1 mouse cellular context compared by ENCODE assay signal in genomic region chr3:116748391-116749170, GRCm38 (mm10).
TF ChIP-seq lines count a peak whose summit lies in the region.

No protein-coding gene starts in this region.

TF ChIP-seq in MEL, 35 proteins besides CTCF, POLR2A, EP300 and RAD21 (continued from another document):
- TF ChIP-seq MXI1 (IDR thresholded peaks at IDR 0.05; ENCODE audit: low read depth, low read length) (peak; percentile 29; the same call in 1 of the 2 replicates), SMC3 (IDR thresholded peaks at IDR 0.05; ENCODE audit: low read depth, low read length) (peak; percentile 84)
